Mouse (Mus musculus): ENCODE results near the gene Abca7. TPM values are rescaled to one million over a fixed set of nuclear protein-coding genes. Genes with fewer than 3 reads are reported as not detected.
"Not testable (repeated sequence)": the region's sequence is repeated elsewhere in the genome, so short reads cannot be mapped to it uniquely, and the experiment has no call there.

The Abca7 gene
- polyA plus RNA-seq, 1 experiment = 5.4 TPM

DNA sequence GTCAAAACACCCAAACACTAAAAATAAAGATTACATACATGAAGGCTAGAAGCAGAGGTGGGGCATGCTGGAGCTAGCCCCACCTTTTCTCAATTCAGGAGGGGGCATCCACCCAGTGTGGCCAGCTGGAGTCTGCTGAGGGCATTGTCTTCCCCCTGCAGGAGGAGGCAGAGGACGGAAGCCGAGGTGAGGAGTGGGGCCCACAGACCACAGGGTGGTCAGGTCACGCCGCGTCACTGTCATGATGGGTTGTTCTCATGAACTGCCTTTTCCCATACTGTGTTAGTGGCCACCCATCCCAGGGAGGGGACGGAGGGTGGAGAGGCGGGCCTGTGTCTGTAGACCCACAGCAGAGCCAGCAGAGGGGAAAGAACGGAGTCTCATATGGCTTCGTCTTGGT is 33.9 kb downstream of the Abca7 start:
- Histone ChIP-seq H3K4me3 (ENCODE audit: insufficient read depth, low read depth, low read length) (no peak overlapping the region), H3K27ac (replicated peaks; ENCODE audit: low read depth, low read length) (no peak overlapping the region), H3K4me1 (ENCODE audit: control insufficient read depth, insufficient read depth, insufficient read length, low read length) (peaks cover 10% of the 10 kb centered on the region; the same call in 1 of the 2 replicates)

DNA sequence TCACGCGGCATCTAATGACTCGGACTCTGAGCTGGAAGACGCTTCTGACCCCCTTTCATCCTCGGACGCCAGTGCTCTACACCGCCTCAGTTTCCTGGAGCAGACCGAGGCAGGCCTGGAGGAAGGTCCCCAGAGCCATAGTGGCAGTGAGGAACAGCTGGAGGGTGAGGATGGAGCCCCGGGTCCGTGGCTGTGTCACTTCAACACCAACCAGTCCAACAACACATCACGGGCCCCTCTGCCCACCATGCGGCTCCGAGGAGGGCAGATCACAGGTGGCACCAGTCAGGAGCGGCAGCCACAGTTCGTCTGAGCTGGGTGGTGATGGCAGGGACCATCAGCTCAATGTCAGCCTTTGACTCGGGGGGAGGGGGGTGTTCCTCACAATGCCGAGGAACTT is 34.4 kb downstream of the Abca7 start:
- Histone ChIP-seq H3K4me3 (ENCODE audit: insufficient read depth, low read depth, low read length) (no peak overlapping the region), H3K4me1 (ENCODE audit: control insufficient read depth, insufficient read depth, insufficient read length, low read length) (peaks cover 15% of the 10 kb centered on the region; the same call in 1 of the 2 replicates), H3K27ac (replicated peaks; ENCODE audit: low read depth, low read length) (no peak overlapping the region)

DNA sequence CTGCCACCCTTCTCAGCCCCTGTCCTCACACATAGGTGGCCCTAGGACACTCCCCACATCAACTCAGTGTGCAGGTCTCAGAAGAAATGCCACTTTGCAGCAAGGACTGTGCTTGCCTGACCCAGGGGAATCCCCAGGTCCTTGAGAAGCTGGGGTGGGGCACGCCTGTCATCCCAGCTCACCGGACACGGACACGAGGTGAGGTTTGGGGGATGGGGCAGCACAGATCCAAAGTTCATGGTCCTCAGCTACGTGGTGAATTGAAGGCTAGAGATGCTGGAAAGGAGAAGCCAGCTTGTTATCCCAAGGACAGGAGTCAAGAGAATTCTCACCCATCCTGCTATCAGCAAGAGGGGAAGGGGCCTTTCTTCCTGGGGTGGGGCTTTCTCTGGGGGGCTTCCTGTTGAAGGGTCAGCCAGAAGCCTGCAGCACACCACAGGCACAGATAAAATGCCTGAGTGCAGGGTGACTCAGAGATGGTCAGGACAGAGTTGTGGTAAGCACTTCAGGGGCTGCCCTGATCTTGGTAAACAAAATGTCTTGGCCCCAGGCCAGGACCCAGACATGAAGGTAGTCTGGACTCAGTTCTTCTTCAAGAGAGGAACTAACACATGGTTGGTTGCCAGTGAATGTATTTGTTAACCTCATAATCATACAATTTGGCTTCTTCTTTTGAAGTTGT is 36.6 kb downstream of the Abca7 start:
- Histone ChIP-seq H3K27ac (replicated peaks; ENCODE audit: low read depth, low read length) (peak overlapping the region; percentile 1; the same call in 1 of the 2 replicates), H3K4me1 (ENCODE audit: control insufficient read depth, insufficient read depth, insufficient read length, low read length) (peaks cover 19% of the 10 kb centered on the region), H3K4me3 (ENCODE audit: insufficient read depth, low read depth, low read length) (no peak overlapping the region)

DNA sequence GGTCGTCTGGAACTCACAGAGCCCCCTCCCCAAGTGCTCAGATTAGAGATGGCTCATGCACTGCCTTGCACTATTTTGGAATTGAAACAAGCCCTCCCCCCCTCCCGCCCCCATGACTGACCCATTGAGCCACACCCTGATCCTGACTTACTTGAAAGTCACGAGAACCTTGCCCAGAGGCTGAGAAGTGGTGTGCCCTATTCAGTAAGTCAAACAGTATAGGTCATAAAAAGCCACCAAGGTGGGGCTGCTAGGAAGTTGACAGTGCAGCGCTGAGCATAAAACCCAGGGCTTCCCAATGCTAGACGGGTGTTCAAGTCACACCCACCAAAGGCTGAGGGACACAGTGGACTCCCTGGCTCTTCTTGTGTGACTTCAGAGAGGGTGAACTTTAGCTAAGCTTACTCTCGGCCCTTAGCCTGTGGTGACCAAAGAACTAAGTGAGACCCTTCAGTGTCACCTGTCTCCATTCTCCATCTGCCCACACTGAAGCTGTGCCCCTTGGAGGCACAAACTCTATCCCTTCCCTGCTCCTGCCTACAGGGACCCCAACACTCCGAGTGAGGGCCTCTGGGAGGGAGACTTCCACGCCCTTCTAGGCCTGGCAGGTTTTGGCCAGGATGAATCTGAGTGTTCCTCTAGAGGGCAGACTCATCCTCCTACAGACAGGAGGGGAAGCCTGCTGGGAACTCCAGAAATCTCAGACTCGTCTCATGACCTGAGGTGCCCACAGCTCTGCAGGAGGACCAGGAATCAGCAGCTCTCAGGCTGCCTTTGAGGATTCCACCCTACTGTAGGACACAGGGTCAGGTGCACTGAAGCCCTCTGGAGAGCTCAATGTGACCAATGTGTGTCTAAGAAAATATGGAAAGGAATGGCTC is 37.5 kb downstream of the Abca7 start:
- peaks cover 27% of the 10 kb centered on the region for H3K4me1 ChIP-seq (ENCODE audit: control insufficient read depth, insufficient read depth, insufficient read length, low read length)
- H3K27ac ChIP-seq (replicated peaks; ENCODE audit: low read depth, low read length) = peak overlapping the region; percentile 46
- H3K4me3 ChIP-seq (ENCODE audit: insufficient read depth, low read depth, low read length) = no peak overlapping the region

DNA sequence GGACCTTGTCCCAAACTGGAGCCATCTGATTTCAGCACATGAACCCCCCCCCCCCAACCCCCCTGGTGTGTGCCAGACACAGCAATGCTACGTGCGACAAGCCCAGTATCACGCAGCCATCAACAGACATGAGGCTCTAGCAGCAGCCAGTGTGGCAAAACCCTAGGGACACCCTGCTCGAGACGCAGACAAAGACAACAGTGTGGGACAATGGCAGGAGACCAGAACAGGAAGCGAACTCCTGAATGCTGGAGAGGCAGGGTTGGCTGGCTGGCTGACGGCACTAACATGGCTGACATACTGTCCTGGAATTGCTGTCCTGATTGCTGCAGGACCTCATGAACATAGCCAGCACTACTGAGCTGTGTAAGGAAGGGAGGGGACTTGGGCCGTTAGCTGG is 38.9 kb downstream of the Abca7 start:
- Histone ChIP-seq H3K27ac (replicated peaks; ENCODE audit: low read depth, low read length) (peak overlapping the region; percentile 63), H3K4me3 (ENCODE audit: insufficient read depth, low read depth, low read length) (no peak overlapping the region), H3K4me1 (ENCODE audit: control insufficient read depth, insufficient read depth, insufficient read length, low read length) (peaks cover 27% of the 10 kb centered on the region)

DNA sequence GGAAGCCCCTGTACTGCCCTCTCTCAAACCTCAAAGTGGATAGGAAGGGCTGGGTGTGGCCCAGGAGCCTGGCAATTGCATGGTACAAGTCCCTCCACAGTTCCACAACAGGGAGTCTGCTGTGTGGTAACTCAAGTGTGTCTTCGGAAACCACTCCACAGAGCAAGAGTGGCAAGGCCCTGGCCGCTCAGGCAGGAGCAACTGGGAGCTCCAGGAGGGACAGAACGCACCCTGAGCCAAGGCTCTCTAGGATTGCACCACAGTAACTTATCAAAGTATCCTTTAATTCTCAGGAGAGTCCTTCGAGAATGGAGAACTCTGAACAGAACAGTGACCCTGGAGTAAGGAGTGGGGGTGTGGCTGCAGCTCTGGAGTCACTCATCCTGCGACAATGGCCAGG is 39.4 kb downstream of the Abca7 start:
- H3K4me3 ChIP-seq (ENCODE audit: insufficient read depth, low read depth, low read length) = no peak overlapping the region
- peak overlapping the region; percentile 63 for H3K27ac ChIP-seq (replicated peaks; ENCODE audit: low read depth, low read length)
- H3K4me1 ChIP-seq (ENCODE audit: control insufficient read depth, insufficient read depth, insufficient read length, low read length) = peaks cover 27% of the 10 kb centered on the region

DNA sequence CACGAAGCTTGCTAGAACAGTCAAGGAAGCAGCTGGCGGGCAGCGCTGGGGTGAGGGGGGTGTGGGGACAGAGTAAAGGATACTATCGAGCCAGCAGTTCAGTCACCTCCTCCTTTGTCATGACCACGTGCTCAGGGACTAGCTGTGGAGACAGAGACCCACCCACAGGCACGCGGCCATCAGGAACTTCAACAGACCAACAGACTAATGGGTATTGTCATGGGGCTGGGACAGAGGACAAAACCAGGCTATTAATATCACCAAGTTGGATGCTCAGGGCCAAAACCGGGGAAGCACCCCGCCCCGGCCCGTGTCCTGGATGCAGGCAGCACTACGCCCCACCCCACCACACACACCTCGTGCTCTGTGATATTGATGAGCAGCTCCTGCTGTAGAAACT is 40.5 kb downstream of the Abca7 start:
- Histone ChIP-seq H3K27ac (replicated peaks; ENCODE audit: low read depth, low read length) (peak overlapping the region; percentile 5), H3K4me1 (ENCODE audit: control insufficient read depth, insufficient read depth, insufficient read length, low read length) (peaks cover 27% of the 10 kb centered on the region), H3K4me3 (ENCODE audit: insufficient read depth, low read depth, low read length) (no peak overlapping the region)

DNA sequence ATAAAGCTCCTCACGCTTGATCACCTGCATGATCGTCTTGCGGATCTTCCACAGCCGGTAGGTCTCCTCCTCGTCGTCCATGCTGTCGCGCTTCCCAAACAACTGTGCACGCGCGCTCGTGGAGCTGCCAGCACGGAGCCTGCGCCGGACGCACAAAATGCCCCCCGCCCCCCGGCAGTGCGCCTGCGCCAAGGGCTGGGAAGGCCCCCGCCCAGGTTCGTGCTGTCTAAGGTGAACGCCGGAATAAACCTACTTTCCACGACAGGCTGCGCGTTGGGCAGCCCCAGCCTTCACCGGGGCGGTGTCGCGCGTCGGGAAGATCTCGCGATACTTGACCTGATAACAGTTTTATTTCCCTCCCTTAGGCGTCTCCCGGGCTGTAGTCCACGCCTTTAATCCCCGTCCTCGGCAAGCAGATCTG is 43.3 kb downstream of the Abca7 start, which contains the start of gene Polr2e:
Gene Polr2e, minus strand, starts transcription at position 237 of the 421 bp plus-strand sequence.
- H3K4me1 ChIP-seq (ENCODE audit: control insufficient read depth, insufficient read depth, insufficient read length, low read length) = peaks cover 21% of the 10 kb centered on the region
- H3K4me3 ChIP-seq (ENCODE audit: insufficient read depth, low read depth, low read length) = peak within 1 kb of the TSS; percentile 92
- peak within 1 kb of the TSS; percentile 24; the same call in 1 of the 2 replicates for H3K27ac ChIP-seq (replicated peaks; ENCODE audit: low read depth, low read length)

DNA sequence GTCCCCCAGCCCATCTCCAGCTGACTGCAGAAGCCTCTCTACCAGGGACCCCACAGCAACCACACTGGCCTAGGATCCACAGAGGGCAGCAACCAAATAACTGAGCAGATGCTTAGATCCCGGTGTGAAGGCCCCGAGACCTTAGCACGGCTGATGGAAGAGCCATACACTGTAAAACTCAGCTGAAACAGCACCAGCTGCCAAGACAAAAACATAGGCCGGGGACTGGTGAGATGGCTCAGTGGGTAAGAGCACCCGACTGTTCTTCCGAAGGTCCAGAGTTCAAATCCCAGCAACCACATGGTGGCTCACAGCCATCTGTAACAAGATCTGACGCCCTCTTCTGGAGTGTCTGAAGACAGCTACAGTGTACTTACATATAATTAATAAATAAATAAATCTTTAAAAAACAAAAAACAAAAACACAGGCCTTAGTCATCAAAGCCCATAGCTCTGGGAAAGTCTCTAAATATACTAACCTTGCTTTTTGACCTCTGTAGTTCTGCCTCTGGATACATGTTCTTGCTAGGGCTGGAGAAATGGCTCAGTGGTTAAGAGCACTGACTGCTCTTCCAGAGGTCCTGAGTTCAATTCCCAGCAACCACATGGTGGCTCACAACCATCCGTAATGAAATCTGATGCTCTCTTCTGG is 45.2 kb downstream of the Abca7 start:
- not testable (repeated sequence) for H3K27ac ChIP-seq (replicated peaks; ENCODE audit: low read depth, low read length); H3K4me1 ChIP-seq (ENCODE audit: control insufficient read depth, insufficient read depth, insufficient read length, low read length); H3K4me3 ChIP-seq (ENCODE audit: insufficient read depth, low read depth, low read length)

DNA sequence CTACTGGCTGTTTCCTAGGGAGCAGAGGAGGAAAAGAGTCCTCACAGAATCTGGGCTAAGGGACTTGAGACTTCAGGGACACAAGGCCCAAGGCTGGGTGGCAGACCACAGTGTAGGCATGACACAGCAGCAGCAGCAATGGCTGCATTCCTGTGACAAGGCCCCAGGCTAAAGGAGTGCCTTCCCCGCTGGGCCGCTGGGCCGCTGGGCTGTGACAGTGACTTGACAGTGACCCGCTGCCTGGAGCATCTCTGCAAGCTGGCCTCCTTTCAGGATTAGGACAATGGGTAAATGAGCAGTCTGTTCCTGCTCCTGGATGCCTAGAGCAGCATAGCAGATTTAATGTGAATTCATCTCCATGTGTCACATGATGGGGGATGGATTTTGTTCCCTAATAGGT is 47.8 kb downstream of the Abca7 start:
- no peak overlapping the region for H3K27ac ChIP-seq (replicated peaks; ENCODE audit: low read depth, low read length)
- H3K4me3 ChIP-seq (ENCODE audit: insufficient read depth, low read depth, low read length) = no peak overlapping the region

DNA sequence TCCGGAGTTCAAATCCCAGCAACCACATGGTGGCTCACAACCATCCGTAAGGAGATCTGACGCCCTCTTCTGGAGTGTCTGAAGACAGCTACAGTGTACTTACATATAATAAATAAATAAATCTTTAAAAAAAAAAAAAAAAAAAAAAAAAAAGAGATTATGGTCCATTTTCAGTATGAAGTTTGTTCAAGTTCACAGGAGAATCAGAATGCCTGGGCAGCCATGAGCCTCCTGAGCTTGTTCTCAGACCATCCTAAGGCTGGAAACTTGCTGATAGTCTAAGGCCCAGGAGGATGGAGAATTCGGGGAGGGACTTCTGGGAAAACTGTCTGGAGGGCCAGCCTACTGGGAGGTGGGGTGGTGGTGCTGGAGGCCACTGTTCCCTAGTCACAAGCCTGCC is 49.1 kb downstream of the Abca7 start:
- not testable (repeated sequence) for H3K27ac ChIP-seq (replicated peaks; ENCODE audit: low read depth, low read length); H3K4me3 ChIP-seq (ENCODE audit: insufficient read depth, low read depth, low read length)
- H3K4me1 ChIP-seq (ENCODE audit: control insufficient read depth, insufficient read depth, insufficient read length, low read length) = peaks cover 10% of the 10 kb centered on the region; the same call in 1 of the 2 replicates

More for the DNA sequence above, 47.8 kb downstream of the Abca7 start:
- H3K4me1 ChIP-seq (ENCODE audit: control insufficient read depth, insufficient read depth, insufficient read length, low read length) = 0 out of 2 replicates have a peak, but pooled peaks cover 4% of the 10 kb centered on the region

DNA sequence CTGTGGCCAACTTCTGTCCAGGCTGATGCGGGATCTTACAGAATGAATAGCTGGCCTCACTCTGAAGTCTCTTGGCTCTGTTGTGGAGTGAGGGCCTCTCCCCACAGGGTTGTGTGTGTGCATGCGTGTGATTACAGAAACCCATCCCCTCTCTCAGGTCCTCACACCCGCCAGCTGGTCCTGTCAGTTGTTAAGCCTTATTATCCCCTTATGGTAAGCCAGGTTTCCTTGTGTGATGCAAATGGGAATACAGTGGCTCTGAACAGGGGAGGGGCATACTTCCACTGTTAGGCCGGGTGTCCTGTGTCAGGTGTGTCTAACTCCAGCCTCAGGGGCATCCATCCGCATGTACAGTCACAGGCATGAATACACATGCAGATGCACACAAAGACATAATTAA is 49.5 kb downstream of the Abca7 start:
- no peak overlapping the region for H3K4me3 ChIP-seq (ENCODE audit: insufficient read depth, low read depth, low read length)

DNA sequence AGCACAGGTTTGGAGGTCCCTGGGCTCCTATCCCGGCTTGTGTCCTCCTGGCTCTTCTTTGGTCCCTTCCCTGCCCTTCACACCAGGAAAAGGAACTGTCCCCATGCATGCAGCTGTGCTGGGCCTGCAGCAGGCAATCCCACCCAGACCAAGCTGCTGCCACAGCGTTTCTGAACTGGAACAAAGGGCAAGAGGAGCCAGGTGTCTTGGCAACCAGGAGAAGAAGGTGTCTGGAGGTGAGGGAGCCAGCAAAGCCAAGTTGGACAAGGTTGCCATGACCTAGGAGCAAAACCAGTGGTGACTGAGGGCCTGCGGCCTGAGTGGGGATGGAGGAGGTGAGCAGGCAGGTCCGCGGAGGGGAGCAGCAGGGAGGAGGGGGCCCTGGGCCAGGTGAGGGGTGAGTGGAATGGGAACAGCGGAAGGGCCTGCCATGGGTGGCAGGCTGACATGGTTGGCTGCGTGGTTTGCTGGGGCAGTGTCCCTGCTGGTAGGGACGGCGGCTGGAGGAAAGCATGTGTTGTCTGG is 50.8 kb downstream of the Abca7 start, which contains the start of gene Gpx4:
Gene Gpx4, plus strand, starts transcription at position 126 of the 525 bp plus-strand sequence.
- H3K4me1 ChIP-seq (ENCODE audit: control insufficient read depth, insufficient read depth, insufficient read length, low read length) = peaks cover 22% of the 10 kb centered on the region
- no peak within 1 kb of the TSS for H3K4me3 ChIP-seq (ENCODE audit: insufficient read depth, low read depth, low read length)
- no peak within 1 kb of the TSS for H3K27ac ChIP-seq (replicated peaks; ENCODE audit: low read depth, low read length)

More for the DNA sequence above, 49.5 kb downstream of the Abca7 start:
- Histone ChIP-seq H3K27ac (replicated peaks; ENCODE audit: low read depth, low read length) (no peak overlapping the region), H3K4me1 (ENCODE audit: control insufficient read depth, insufficient read depth, insufficient read length, low read length) (peaks cover 14% of the 10 kb centered on the region; the same call in 1 of the 2 replicates)

DNA sequence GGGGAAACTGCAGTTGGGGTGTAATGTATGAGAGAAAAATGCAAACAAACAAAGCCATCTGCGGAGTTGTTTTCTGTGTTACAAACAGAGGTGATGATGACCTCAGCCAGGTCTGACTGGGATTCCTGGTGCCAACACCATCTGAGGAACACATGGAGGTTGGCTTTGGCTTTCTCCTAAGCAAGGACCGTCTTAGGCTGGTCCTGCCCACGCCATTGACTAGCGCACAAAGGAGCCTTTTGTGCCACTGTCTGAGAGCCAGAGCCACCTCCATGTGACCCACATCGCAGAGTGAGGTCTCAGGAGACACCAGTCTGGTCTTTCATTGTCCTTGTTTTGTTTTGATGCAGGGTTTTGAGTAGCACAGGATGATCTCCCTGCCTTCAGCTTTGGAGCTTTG is 52.1 kb downstream of the Abca7 start:
- Histone ChIP-seq H3K27ac (replicated peaks; ENCODE audit: low read depth, low read length) (no peak overlapping the region), H3K4me3 (ENCODE audit: insufficient read depth, low read depth, low read length) (no peak overlapping the region), H3K4me1 (ENCODE audit: control insufficient read depth, insufficient read depth, insufficient read length, low read length) (peaks cover 27% of the 10 kb centered on the region)

DNA sequence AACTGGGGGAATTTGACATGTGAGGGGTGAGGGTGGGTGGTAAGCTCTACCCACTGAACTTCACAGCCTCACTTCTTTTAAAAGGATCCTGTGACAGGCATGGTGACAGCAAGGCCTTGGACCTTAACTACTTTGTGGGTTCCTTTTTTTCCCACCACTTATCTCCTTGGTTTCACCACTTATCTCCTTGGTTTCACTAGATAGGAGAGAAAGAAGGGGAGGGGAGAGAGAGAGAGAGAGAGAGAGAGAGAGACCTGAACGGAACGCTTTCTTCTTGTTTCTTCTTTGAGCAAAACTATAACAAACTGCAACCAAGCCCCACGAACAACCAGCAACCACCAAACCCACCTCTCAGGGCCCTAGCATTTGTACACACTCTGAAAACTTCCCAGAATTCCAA is 52.5 kb downstream of the Abca7 start:
- peaks cover 27% of the 10 kb centered on the region for H3K4me1 ChIP-seq (ENCODE audit: control insufficient read depth, insufficient read depth, insufficient read length, low read length)
- H3K4me3 ChIP-seq (ENCODE audit: insufficient read depth, low read depth, low read length) = no peak overlapping the region
- H3K27ac ChIP-seq (replicated peaks; ENCODE audit: low read depth, low read length) = no peak overlapping the region

Measured in brown adipose tissue, adult 24 weeks (tissue).